Mouse (Mus musculus) mature B cell (primary cell): Measurements from ENCODE around the gene Exoc3l4.

Source experiments
- in situ Hi-C: fragments of 300-500 bp; cut with MboI; formaldehyde crosslinking; loops from 2 replicates; pipeline ENCODE4 v1.14.3; 2019

Gene Exoc3l4

GRCm38 (mm10) chr12:111451561-111451960 lies 34.7 kb downstream of the Exoc3l4 start:
- in situ Hi-C loops, result no loop called here

DNA sequence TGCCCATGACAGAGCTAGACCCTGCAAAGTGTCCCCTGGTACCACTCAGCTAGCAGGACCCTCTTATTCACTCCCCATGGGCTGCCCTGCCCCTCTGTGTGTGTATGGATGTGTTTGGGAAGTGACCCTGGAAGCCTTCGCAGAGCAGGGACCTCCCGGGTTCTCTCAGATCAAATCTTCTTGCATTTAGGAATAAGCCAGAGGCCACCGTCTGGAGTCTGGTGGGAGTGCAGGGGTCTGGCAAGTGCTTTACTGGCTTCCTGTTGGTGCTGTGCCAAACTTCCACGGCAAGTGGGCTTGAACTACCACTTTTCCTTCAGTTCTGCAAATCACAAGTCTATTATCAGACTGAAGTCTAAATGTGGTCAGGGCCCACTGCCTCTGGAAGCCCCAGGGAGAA lies 37.2 kb downstream of the Exoc3l4 start:
- in situ Hi-C loops, result no loop called here

DNA sequence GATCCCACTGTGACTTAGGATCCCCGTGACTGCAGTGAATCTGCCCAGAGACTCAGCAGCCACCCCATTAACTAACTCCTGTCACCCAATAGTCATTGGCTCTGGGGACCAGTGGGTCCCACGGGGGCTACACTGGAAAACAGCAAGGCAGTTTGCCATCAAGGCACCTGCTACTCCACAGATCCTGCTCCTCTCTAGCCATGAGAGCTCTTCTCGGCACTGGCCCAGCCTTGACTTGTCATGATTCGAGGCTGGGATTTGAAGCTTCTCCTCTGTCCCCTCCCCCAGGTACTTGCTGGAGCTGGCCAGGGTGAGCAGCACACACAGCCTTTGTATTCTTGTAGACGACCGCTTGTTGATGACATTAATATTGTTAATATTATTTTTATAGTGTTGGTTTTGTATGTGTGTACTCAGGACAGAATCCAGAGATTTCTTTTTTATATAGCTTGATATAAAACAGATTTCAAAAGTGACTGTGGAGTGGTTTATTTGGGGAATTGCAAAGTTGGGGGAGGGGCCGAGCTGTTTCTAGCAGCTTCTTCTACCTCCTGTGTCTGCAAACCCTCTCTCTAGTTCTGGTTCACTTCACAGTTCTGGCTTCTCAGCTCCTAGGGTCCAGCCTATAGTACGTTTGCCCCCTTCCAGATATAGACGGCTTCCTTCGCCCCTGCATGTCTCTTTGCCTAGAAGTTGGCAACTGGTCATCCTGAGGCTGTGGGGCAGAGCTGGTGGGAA lies 37.9 kb downstream of the Exoc3l4 start:
- in situ Hi-C loops, result no loop called here

DNA sequence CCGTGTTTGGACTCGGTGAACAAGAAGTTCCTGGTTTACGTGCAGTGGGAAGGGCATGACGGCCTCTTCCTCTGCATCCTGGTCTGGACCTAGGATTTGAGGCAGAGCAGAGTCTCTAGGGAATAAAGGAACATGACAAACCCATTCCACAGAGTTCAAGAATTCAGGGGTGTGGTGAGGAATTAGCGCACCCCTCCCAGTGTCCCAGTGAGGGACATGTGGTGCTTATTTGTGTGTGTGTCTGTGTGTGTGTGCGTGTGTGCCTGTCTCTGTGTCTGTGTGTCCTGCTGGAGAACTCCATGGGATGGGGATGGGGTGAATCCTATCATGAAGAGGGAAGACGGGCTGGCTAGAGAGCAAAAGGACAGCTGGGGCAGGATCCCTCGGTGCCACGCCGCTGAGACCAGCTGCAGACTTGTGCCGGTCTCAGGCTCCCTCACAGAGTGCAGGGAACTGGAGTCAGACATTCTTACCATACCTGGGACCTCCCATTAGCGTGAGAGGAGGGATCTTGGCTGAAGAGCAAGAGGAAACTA lies 38.6 kb downstream of the Exoc3l4 start:
- in situ Hi-C loops, result no loop called here

DNA sequence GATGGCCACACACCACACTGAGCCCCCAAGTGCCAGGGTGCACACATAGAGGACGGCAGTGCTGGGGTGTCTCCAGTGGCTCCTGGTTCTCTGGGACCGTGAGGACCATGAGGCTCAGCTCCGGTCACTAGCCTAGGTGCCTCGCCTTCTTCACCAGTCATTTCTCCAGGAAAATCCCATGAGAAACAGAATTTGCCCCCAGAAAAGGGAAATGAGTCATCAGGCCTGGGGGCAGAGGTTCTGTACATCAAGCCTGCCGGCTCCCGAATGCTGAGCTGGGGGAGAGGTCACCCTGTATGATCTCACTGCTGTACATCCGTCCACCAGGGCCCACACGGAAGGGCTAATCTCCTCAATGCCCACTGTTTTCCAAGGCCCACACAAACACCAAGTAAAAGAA lies 39.0 kb downstream of the Exoc3l4 start:
- in situ Hi-C loops, result no loop called here

GRCm38 (mm10) chr12:111457742-111458141 lies 40.9 kb downstream of the Exoc3l4 start:
- in situ Hi-C loops, result no loop called here

DNA sequence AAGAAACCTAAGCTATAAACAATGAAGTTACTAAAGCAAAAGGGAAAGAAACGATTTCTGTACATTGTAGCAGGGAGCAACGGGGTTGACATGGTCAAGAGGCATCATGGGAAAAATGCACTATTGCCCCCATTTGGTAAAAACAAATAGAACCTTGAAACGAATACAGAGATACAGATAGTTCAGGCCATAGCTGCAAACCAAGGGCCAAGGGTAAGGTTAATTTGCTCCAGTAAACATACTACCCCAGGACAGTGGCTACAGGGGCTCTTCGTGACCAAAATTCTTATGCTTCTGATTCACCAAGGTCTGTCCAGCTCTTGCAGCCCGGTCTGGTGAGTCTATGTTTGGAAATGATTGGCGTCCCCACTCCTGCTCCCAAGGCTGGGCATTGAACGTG lies 46.8 kb downstream of the Exoc3l4 start:
- in situ Hi-C loops, result no loop called here

DNA sequence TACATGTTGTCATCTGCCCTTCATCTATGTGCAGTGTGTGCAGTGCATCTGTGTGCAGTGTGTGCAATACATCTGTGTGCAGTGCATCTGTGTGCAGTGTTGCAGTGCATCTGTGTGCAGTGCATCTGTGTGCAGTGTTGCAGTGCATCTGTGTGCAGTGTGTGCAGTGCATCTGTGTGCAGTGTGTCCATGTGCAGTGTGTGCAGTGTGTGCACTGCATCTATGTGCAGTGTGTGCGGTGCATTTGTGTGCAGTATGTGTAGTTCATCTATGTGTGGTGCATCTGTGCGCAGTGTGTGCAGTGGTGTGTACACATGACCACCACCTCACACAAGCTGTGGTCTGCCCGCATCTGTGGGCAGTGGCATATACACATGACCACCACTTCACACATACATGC lies 49.6 kb downstream of the Exoc3l4 start:
- in situ Hi-C loops, result no loop called here

GRCm38 (mm10) chr12:111468206-111468605 lies 51.4 kb downstream of the Exoc3l4 start:
- in situ Hi-C loops, result no loop called here

DNA sequence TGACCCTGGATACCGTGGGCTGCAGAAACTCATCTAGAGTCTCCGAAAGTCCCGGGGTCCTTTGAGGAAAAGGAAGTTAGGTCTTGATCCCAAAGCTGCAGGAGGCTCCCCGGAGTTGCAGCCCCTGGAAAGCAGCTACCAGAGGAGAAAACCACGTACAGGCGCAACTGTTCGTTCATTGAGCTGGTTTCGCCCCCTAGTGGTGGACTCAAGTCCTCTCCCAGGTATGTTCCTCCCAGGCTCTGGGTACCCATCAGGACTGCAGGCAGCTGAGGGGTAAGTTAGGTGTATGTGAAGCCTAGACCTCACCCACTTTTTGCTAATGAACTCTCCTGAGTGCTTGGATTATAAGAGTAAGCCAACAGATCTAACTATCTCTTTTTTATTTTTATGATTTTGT lies 52.7 kb downstream of the Exoc3l4 start:
- in situ Hi-C loops, result no loop called here

DNA sequence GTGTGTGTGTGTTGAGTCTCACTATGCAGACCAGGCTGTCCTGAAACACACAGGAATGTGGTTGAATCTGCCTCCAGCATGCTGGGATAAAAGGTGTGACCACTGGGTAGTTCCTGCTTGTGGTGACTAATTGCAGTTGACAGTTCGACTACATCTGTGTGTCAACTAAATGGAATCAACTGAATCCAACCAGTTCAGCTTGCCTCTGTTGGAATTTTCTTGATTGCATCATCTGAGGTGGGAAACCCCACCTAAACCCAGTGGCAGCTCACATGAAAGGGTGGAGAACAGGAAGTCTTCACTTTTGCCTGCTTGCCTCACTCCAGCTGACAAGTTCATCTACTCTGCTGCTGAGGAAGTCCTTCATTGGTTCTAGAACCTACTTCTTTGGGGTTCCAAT lies 54.3 kb downstream of the Exoc3l4 start:
- in situ Hi-C loops, result no loop called here

- in situ Hi-C loops, result no loop called here
Measured at GRCm38 (mm10) chr12:111471721-111472120, 54.9 kb downstream of the Exoc3l4 start.

- in situ Hi-C loops, result no loop called here
Measured at GRCm38 (mm10) chr12:111472886-111473285, 56.1 kb downstream of the Exoc3l4 start.

- in situ Hi-C loops, result no loop called here
Measured at GRCm38 (mm10) chr12:111474384-111474783, 57.6 kb downstream of the Exoc3l4 start.

- in situ Hi-C loops, result no loop called here
Measured at GRCm38 (mm10) chr12:111474893-111475643, 58.3 kb downstream of the Exoc3l4 start.

DNA sequence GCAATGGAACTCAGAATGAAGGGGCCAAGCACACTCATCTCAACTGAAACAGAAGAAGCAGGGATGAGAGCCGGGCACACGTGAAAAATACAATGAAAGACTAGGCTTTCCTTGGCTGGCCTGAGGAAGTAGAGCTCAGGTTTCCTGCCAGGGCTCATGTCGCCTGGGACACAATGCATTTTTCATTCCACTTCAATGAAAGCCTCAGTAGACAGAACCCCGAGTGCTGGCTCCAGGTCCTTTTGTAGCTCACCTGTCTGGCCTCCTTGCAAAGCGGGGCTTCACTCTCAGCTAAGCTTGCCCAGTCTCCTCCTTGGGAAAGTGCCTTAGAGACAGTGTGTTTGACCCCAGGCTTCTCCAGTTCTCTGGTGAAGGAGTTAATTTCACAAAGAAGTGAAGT lies 62.1 kb downstream of the Exoc3l4 start:
- in situ Hi-C loops, result no loop called here

GRCm38 (mm10) chr12:111479917-111480316 lies 63.1 kb downstream of the Exoc3l4 start:
- in situ Hi-C loops, result no loop called here
